Mouse (Mus musculus) liver, embryonic 14.5 days (tissue): ENCODE measurements at regions not wholly inside any gene's neighbourhood (a gene's known extent, or its start where the extent isn't known, plus 50 kb on each side); places are given as distances from the start of the nearest gene placed in this dataset.
"Not testable (repeated sequence)": the region's sequence is repeated elsewhere in the genome, so short reads cannot be mapped to it uniquely, and the experiment has no call there.

Experiments
- ATAC-seq: fragments of 200-750 bp; cut with Nextera tagmentation; 2 replicates; pipeline ENCODE4 v1.8.0; 2017; ENCODE audit warnings: moderate number of reproducible peaks, mild to moderate bottlenecking, moderate library complexity; ENCODE audit not compliant: insufficient read depth
- DNase-seq, 3 experiments: peaks; one replicate each; pipeline ENCODE4 v3.0.0-alpha.2; 2012 to 2013; ENCODE audit warnings: low read depth in 3 of 3, low spot score in 3 of 3
- H3K27ac ChIP-seq: fragments of 300-500 bp; sonication (generic); 2 replicates; pipeline ENCODE4 v1.5.1; 2014; ENCODE audit warnings: moderate library complexity, mild to moderate bottlenecking, control low read depth, inconsistent platforms
- H3K27me3 ChIP-seq: fragments of 300-500 bp; sonication (generic); 2 replicates; pipeline ENCODE4 v1.6.1; 2014; ENCODE audit warnings: mild to moderate bottlenecking, low read length, moderate library complexity; ENCODE audit not compliant: control insufficient read depth, insufficient read depth
- H3K36me3 ChIP-seq: fragments of 300-500 bp; sonication (generic); replicated peaks from 2 replicates; pipeline ENCODE4 v1.6.1; 2014; ENCODE audit warnings: low read depth; ENCODE audit not compliant: control insufficient read depth, insufficient read depth
- H3K4me1 ChIP-seq, 2 experiments: fragments of 200-500 bp in 1 of 2; fragments of 300-500 bp in 1 of 2; sonication (generic) in 1 of 2; replicated peaks; 2 replicates each; pipeline ENCODE4 v1.6.1; 2012 to 2014; ENCODE audit warnings: antibody characterized with exemption in 1 of 2, inconsistent platforms in 1 of 2, low read length in 1 of 2; ENCODE audit not compliant: control insufficient read depth in 2 of 2, insufficient read depth in 2 of 2
- H3K4me2 ChIP-seq: fragments of 300-500 bp; sonication (generic); 2 replicates; pipeline ENCODE4 v1.6.1; 2014; ENCODE audit warnings: low read depth, mild to moderate bottlenecking, control low read depth, moderate library complexity
- H3K4me3 ChIP-seq, 2 experiments: fragments of 200-500 bp in 1 of 2; fragments of 300-500 bp in 1 of 2; sonication (generic) in 1 of 2; 2 replicates each; pipeline ENCODE4 v1.5.1; 2012 to 2014; ENCODE audit warnings: low read depth in 2 of 2, low read length in 2 of 2, mild to moderate bottlenecking in 2 of 2, control low read depth in 1 of 2, inconsistent platforms in 1 of 2, moderate library complexity in 1 of 2; ENCODE audit not compliant: insufficient read depth in 1 of 2
- H3K9ac ChIP-seq: fragments of 300-500 bp; sonication (generic); replicated peaks from 2 replicates; pipeline ENCODE4 v1.6.1; 2014; ENCODE audit warnings: mild to moderate bottlenecking, control low read depth, moderate library complexity
- H3K9me3 ChIP-seq: fragments of 300-500 bp; sonication (generic); 2 replicates; pipeline ENCODE4 v1.6.1; 2016; ENCODE audit warnings: low read length, mixed read lengths; ENCODE audit not compliant: control insufficient read depth
- CTCF ChIP-seq: IDR thresholded peaks from 2 replicates; pipeline ENCODE4 v1.5.1; 2016; ENCODE audit warnings: antibody characterized with exemption, low read depth, control low read depth
- EP300 ChIP-seq: IDR thresholded peaks from 2 replicates; pipeline ENCODE4 v1.6.1; 2016; ENCODE audit warnings: antibody characterized with exemption, low read depth
- WGBS: fragments of 180-500 bp; shearing (Covaris S2); extraction: QIAGEN DNeasy Blood & Tissue Kit; methylation state at CpG from one replicate; pipeline ENCODE4 v1.1.7; 2014; ENCODE audit not compliant: insufficient replicate concordance; 5-methylcytosine and 5-hydroxymethylcytosine counted together

DNA sequence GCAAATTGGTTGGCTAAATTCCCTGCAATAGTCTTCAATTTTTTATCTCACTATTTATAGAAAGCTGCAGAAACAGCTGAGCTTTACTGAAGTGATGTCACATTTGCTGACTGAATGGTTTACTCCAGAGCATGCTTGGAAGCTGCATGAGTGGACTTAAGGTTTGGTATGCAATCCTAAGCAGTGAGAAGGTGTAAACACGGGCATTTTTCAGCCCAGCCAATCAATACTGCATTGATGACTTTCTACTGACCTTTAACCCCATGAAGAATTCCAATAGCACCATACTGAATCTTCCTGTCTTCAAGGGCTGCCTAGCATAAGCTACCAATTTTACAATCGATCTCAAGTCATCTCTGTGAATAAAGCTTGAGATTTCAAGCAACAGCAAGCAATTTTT is 328.7 kb upstream of the Cypt12 start:
- no peak overlapping the region for H3K4me2 ChIP-seq
- H3K4me3 ChIP-seq = no peak overlapping the region
- DNase-seq (no peak), ATAC-seq (no peak)
- H3K36me3 ChIP-seq = no peaks in the 10 kb centered on the region
- H3K4me1 ChIP-seq = no peaks in the 10 kb centered on the region
- H3K9ac ChIP-seq = no peak overlapping the region
- no peaks in the 10 kb centered on the region for H3K9me3 ChIP-seq
- no peak overlapping the region for H3K27ac ChIP-seq
- WGBS = 23% methylated on average over 2 of the region's 2 CpGs
- no peaks in the 10 kb centered on the region for H3K27me3 ChIP-seq
- TF ChIP-seq CTCF (no peak), EP300 (no peak)

DNA sequence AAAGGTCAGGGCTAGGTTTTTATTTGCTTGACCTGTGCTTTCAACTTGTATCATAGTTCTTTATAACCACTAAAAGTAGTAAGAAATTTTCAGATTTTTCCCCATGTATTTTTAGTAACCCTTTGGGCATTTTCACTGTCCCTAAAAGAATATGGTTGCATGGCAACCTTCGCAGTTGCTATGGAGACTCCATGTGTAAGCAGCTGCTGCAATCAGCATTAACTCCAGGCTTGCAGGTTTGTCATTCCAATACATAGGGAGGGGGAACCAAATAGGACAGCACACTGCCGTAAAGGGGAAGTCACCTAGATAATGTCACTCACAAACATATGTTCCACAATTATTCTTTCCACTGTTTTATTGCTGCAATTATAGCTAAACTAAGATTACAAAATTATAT is 328.3 kb upstream of the Cypt12 start:
- ATAC-seq (no peak), DNase-seq (no peak)
- H3K27me3 ChIP-seq = no peaks in the 10 kb centered on the region
- H3K27ac ChIP-seq = no peak overlapping the region
- H3K4me1 ChIP-seq = no peaks in the 10 kb centered on the region
- H3K4me3 ChIP-seq = no peak overlapping the region
- 46% methylated on average over 2 of the region's 2 CpGs for WGBS
- H3K4me2 ChIP-seq = no peak overlapping the region
- H3K9ac ChIP-seq = no peak overlapping the region
- no peaks in the 10 kb centered on the region for H3K36me3 ChIP-seq
- H3K9me3 ChIP-seq = no peaks in the 10 kb centered on the region
- TF ChIP-seq CTCF (no peak), EP300 (no peak)

DNA sequence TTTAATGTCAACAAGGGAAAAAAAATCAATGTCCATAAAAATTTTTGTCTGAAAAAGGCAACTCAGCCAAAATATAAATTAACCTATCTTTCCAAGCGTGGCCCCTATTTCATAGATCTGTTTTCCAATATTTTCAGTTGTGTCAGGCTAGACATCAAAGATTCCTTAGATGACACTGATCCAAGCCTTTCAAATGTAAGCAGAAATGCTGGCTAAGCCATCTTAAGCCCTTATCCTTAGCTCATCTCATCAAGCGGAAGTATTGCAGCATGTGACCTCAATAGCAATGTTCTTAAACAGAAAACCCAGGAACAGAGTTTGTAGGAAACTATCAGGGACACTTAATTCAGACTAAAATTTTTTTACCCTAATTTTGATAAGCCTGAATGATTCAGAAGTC is 327.8 kb upstream of the Cypt12 start:
- ATAC-seq (no peak), DNase-seq (no peak)
- no peaks in the 10 kb centered on the region for H3K36me3 ChIP-seq
- H3K27me3 ChIP-seq = no peaks in the 10 kb centered on the region
- no peaks in the 10 kb centered on the region for H3K9me3 ChIP-seq
- H3K4me3 ChIP-seq = no peak overlapping the region
- 50% methylated on average over 2 of the region's 2 CpGs for WGBS
- no peak overlapping the region for H3K4me2 ChIP-seq
- no peak overlapping the region for H3K27ac ChIP-seq
- no peak for TF ChIP-seq CTCF
- no peak for TF ChIP-seq EP300
- H3K9ac ChIP-seq = no peak overlapping the region
- H3K4me1 ChIP-seq = no peaks in the 10 kb centered on the region

DNA sequence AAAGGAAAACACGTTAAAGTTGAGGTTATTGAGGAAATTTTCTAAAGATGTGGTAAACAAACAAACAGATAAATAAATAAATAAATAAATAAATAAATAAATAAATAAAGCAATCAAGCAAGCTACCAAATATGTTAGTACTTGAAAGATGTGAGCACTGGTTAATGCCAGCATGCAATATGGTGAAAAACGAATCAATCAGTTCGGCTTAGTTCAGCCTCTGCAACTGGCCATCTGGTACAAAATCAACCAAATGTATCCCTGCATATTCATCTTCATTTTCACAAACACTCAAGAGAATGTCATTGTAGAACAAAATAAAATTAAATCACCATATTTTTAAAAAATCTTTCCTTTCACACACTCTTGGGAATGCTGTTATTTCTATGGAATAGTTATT is 315.7 kb upstream of the Cypt12 start:
- H3K4me1 ChIP-seq = no peaks in the 10 kb centered on the region
- TF ChIP-seq CTCF = no peak
- no peak for TF ChIP-seq EP300
- 65% methylated on average over 3 of the region's 3 CpGs for WGBS
- no peak overlapping the region for H3K4me2 ChIP-seq
- H3K27me3 ChIP-seq = no peaks in the 10 kb centered on the region
- H3K4me3 ChIP-seq = no peak overlapping the region
- no peak overlapping the region for H3K9ac ChIP-seq
- H3K9me3 ChIP-seq = no peaks in the 10 kb centered on the region
- ATAC-seq (no peak), DNase-seq (no peak)
- no peaks in the 10 kb centered on the region for H3K36me3 ChIP-seq
- no peak overlapping the region for H3K27ac ChIP-seq

DNA sequence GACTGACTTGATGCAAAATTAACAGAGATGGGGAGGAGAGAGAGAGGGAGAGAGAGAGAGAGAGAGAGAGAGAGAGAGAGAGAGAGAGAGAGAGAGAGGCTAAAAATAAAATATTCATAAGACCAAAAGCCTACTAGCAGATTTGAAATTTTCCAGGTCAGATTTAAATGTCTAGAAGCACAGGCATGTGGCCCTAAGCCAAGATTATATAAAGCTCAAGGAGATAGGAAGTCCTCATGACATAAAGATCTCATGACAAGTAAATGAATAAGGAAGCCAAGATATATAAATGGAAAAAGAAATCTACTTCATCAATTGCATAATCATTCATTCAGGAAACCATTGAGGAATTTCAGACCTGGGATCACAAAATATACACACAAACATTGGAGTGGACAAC is 311.9 kb upstream of the Cypt12 start:
- no peak for ATAC-seq
- Histone ChIP-seq H3K36me3 (no peaks in the 10 kb centered on the region), H3K9ac (no peak overlapping the region), H3K27ac (no peak overlapping the region), H3K4me3 (no peak overlapping the region), H3K9me3 (no peaks in the 10 kb centered on the region), H3K27me3 (no peaks in the 10 kb centered on the region), H3K4me1 (no peaks in the 10 kb centered on the region), H3K4me2 (no peak overlapping the region)
- DNase-seq = no peak
- TF ChIP-seq CTCF = no peak
- TF ChIP-seq EP300 = no peak

DNA sequence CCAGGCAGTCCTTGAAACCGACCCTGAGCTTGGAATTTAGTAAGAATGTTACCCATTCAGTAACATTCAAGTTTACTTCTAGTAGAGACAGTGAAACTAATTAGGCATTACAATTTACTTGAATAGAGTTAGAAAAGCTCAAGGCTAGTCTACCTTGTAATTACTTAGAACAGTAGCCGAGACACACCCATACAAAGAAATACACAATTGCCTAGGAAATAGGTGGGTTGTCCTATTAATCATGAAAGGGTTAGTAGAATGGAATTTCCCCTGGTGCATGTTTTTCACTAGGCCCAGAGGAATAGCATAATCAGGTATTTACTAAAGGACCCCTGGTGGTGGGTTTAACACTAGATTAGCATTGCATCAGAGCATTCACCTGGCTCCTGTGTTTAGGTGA is 288.2 kb upstream of the Cypt12 start:
- not testable (repeated sequence) for H3K9ac ChIP-seq, H3K27me3 ChIP-seq, ATAC-seq, H3K27ac ChIP-seq, H3K36me3 ChIP-seq, DNase-seq, H3K4me1 ChIP-seq, H3K4me2 ChIP-seq, H3K9me3 ChIP-seq, H3K4me3 ChIP-seq
- WGBS = 57% methylated on average over 2 of the region's 2 CpGs
